Mouse (Mus musculus): Measurements from ENCODE around the gene Tmem231. TPM values are rescaled to one million over a fixed set of nuclear protein-coding genes. Genes with fewer than 3 reads are reported as not detected.

Tmem231 gene
- polyA plus RNA-seq, 2 experiments: 15.7 to 16.3 TPM

DNA sequence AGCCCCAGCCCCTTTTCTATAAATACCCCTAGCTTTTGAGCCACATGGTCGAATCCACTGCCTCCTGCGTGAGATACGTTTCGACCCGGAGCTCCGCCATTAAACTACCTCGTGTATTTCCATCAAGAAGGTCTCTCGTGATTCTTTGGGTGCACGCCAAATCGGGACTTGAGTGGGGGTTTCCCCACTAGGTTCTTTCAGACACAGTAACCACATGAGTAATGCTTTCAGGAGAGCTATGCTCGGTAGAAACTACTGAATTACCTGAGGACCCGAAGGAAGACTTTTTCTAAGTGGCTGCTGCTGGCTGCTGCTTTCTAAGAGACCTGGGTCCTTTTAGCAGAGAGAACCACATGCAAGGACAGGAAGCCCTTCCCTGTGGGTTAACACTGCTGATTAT, 40.5 kb upstream of the Tmem231 start:
- Histone ChIP-seq H3K9ac (ENCODE audit: low read depth, low read length, severe bottlenecking) (no peak overlapping the region), H3K27ac (replicated peaks; ENCODE audit: low read depth, low read length) (no peak overlapping the region), H3K4me3 (replicated peaks; ENCODE audit: low read length) (no peak overlapping the region), H3K4me1 (ENCODE audit: control insufficient read depth, insufficient read depth, low read length) (no peaks in the 10 kb centered on the region), H3K27me3 (ENCODE audit: control insufficient read depth, insufficient read depth, low read length) (no peaks in the 10 kb centered on the region), H3K9me3 (ENCODE audit: control insufficient read depth, low read length) (no peaks in the 10 kb centered on the region), H3K36me3 (ENCODE audit: control insufficient read depth, insufficient read depth, low read length) (peaks cover 28% of the 10 kb centered on the region; the same call in 1 of the 2 replicates), H3K4me2 (replicated peaks; ENCODE audit: low read depth, low read length, severe bottlenecking) (no peak overlapping the region)
- no peak for DNase-seq (ENCODE audit: low spot score)
- WGBS: 95% methylated on average over 12 of the region's 12 CpGs
- no peak for ATAC-seq (ENCODE audit: low FRiP score, low read depth)
- no peak for TF ChIP-seq POLR2A (IDR thresholded peaks at IDR 0.05; ENCODE audit: borderline replicate concordance, extremely low read depth, insufficient read depth, insufficient read length)

DNA sequence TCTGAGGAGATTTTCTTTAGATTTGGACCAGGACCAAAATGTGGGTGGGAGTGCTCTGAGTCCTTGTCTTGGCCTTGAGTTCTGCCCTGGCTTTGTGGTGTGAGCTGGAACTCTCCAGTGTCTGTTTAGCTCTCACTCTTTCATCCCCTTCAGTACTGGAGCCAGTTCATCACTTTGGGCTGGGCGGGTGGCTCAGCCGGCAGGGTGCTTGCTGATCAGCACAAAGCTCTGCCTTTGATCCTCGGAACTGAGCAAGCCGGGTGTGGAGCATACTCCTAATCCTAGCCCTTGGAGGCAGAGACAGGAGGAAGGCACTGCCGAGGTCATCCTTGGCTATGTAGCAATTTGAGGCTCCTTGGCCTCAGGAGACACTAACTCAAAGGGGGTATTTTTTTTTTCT, 35.3 kb upstream of the Tmem231 start:
- TF ChIP-seq POLR2A (IDR thresholded peaks at IDR 0.05; ENCODE audit: borderline replicate concordance, extremely low read depth, insufficient read depth, insufficient read length): no peak
- ATAC-seq (ENCODE audit: low FRiP score, low read depth): no peak
- Histone ChIP-seq H3K4me1 (ENCODE audit: control insufficient read depth, insufficient read depth, low read length) (no peaks in the 10 kb centered on the region), H3K27ac (replicated peaks; ENCODE audit: low read depth, low read length) (no peak overlapping the region), H3K9me3 (ENCODE audit: control insufficient read depth, low read length) (no peaks in the 10 kb centered on the region), H3K36me3 (ENCODE audit: control insufficient read depth, insufficient read depth, low read length) (peaks cover 10% of the 10 kb centered on the region; the same call in 1 of the 2 replicates), H3K4me3 (replicated peaks; ENCODE audit: low read length) (no peak overlapping the region), H3K4me2 (replicated peaks; ENCODE audit: low read depth, low read length, severe bottlenecking) (no peak overlapping the region), H3K27me3 (ENCODE audit: control insufficient read depth, insufficient read depth, low read length) (no peaks in the 10 kb centered on the region), H3K9ac (ENCODE audit: low read depth, low read length, severe bottlenecking) (no peak overlapping the region)
- DNase-seq (ENCODE audit: low spot score): no peak
- 44% methylated on average over 5 of the region's 5 CpGs for WGBS

GRCm38 (mm10) chr8:111968541-111968940, 34.9 kb upstream of the Tmem231 start:
- DNase-seq (ENCODE audit: low spot score): no peak
- no peak overlapping the region for H3K4me3 ChIP-seq (replicated peaks; ENCODE audit: low read length)
- no peaks in the 10 kb centered on the region for H3K27me3 ChIP-seq (ENCODE audit: control insufficient read depth, insufficient read depth, low read length)
- no peak for ATAC-seq (ENCODE audit: low FRiP score, low read depth)
- no peaks in the 10 kb centered on the region for H3K4me1 ChIP-seq (ENCODE audit: control insufficient read depth, insufficient read depth, low read length)
- no peaks in the 10 kb centered on the region for H3K9me3 ChIP-seq (ENCODE audit: control insufficient read depth, low read length)
- no peak overlapping the region for H3K9ac ChIP-seq (ENCODE audit: low read depth, low read length, severe bottlenecking)
- H3K4me2 ChIP-seq (replicated peaks; ENCODE audit: low read depth, low read length, severe bottlenecking): no peak overlapping the region
- TF ChIP-seq POLR2A (IDR thresholded peaks at IDR 0.05; ENCODE audit: borderline replicate concordance, extremely low read depth, insufficient read depth, insufficient read length): no peak
- 84% methylated on average over 10 of the region's 10 CpGs for WGBS
- peaks cover 10% of the 10 kb centered on the region; the same call in 1 of the 2 replicates for H3K36me3 ChIP-seq (ENCODE audit: control insufficient read depth, insufficient read depth, low read length)
- H3K27ac ChIP-seq (replicated peaks; ENCODE audit: low read depth, low read length): no peak overlapping the region

- DNase-seq (ENCODE audit: low spot score) (no peak), ATAC-seq (ENCODE audit: low FRiP score, low read depth) (no peak)
- Histone ChIP-seq H3K27ac (replicated peaks; ENCODE audit: low read depth, low read length) (no peak overlapping the region), H3K36me3 (ENCODE audit: control insufficient read depth, insufficient read depth, low read length) (peaks cover 10% of the 10 kb centered on the region; the same call in 1 of the 2 replicates), H3K4me3 (replicated peaks; ENCODE audit: low read length) (no peak overlapping the region), H3K9me3 (ENCODE audit: control insufficient read depth, low read length) (no peaks in the 10 kb centered on the region), H3K4me2 (replicated peaks; ENCODE audit: low read depth, low read length, severe bottlenecking) (no peak overlapping the region), H3K9ac (ENCODE audit: low read depth, low read length, severe bottlenecking) (no peak overlapping the region), H3K4me1 (ENCODE audit: control insufficient read depth, insufficient read depth, low read length) (no peaks in the 10 kb centered on the region), H3K27me3 (ENCODE audit: control insufficient read depth, insufficient read depth, low read length) (no peaks in the 10 kb centered on the region)
- TF ChIP-seq POLR2A (IDR thresholded peaks at IDR 0.05; ENCODE audit: borderline replicate concordance, extremely low read depth, insufficient read depth, insufficient read length): no peak
- WGBS: 88% methylated on average over 5 of the region's 5 CpGs
These were observed 33.7 kb upstream of the Tmem231 start for GRCm38 (mm10) chr8:111967246-111967870.

DNA sequence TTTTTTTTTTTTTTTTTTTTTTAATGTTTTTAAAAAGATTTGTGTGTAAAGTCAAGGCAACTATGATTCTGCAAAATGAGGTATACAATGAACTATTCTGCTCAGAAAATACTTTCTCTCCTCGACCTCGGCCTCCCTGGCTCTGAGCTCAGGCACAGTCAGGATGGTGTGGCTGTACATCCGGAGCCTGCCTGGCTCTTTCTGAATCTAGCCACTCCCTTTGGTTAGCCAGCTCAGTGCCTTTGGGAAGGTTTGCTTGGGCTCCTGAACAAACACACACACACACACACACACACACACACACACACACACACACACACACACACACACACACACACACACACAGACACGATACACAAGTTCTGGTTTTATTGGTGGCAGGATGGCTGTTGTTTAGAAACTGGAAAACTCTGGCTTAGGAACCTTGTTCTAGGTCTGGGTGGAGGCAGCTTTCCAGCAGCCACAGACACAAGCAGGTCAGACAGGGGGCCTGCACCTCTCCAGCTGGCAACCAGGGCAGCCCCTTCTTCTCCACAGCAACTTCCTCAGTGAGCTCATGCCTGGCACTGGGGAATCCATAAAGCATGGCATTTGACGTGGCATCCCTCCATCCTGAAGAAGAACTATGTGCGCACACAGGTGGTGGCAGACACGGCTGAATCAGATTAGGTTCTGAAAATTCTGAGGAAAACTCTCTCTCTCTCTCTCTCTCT, 31.3 kb upstream of the Tmem231 start:
- no peak for TF ChIP-seq POLR2A (IDR thresholded peaks at IDR 0.05; ENCODE audit: borderline replicate concordance, extremely low read depth, insufficient read depth, insufficient read length)
- Histone ChIP-seq H3K9me3 (ENCODE audit: control insufficient read depth, low read length) (no peaks in the 10 kb centered on the region), H3K36me3 (ENCODE audit: control insufficient read depth, insufficient read depth, low read length) (no peaks in the 10 kb centered on the region), H3K27me3 (ENCODE audit: control insufficient read depth, insufficient read depth, low read length) (no peaks in the 10 kb centered on the region), H3K4me1 (ENCODE audit: control insufficient read depth, insufficient read depth, low read length) (no peaks in the 10 kb centered on the region), H3K4me3 (replicated peaks; ENCODE audit: low read length) (no peak overlapping the region), H3K4me2 (replicated peaks; ENCODE audit: low read depth, low read length, severe bottlenecking) (no peak overlapping the region), H3K9ac (ENCODE audit: low read depth, low read length, severe bottlenecking) (no peak overlapping the region), H3K27ac (replicated peaks; ENCODE audit: low read depth, low read length) (no peak overlapping the region; the same call in 1 of the 2 replicates)
- ATAC-seq (ENCODE audit: low FRiP score, low read depth) (no peak), DNase-seq (ENCODE audit: low spot score) (no peak)
- 64% methylated on average over 7 of the region's 7 CpGs for WGBS
